Mouse (Mus musculus): Measurements from ENCODE around the gene Dcaf12l2.

Gene Dcaf12l2

GRCm38 (mm10) chrX:44367646-44368521 lies at the start of gene Dcaf12l2:
TSS of gene Dcaf12l2 (minus strand) at chrX:44368342.
- DNase-seq (ENCODE audit: low read depth, low spot score) = no peak

GRCm38 (mm10) chrX:44367280-44367645 lies 879 bp downstream of the Dcaf12l2 start:
- DNase-seq (ENCODE audit: low read depth, low spot score) = no peak

Data from A20 (cell line).